7 mouse cellular contexts compared by ENCODE assay signal in the genomic region with DNA sequence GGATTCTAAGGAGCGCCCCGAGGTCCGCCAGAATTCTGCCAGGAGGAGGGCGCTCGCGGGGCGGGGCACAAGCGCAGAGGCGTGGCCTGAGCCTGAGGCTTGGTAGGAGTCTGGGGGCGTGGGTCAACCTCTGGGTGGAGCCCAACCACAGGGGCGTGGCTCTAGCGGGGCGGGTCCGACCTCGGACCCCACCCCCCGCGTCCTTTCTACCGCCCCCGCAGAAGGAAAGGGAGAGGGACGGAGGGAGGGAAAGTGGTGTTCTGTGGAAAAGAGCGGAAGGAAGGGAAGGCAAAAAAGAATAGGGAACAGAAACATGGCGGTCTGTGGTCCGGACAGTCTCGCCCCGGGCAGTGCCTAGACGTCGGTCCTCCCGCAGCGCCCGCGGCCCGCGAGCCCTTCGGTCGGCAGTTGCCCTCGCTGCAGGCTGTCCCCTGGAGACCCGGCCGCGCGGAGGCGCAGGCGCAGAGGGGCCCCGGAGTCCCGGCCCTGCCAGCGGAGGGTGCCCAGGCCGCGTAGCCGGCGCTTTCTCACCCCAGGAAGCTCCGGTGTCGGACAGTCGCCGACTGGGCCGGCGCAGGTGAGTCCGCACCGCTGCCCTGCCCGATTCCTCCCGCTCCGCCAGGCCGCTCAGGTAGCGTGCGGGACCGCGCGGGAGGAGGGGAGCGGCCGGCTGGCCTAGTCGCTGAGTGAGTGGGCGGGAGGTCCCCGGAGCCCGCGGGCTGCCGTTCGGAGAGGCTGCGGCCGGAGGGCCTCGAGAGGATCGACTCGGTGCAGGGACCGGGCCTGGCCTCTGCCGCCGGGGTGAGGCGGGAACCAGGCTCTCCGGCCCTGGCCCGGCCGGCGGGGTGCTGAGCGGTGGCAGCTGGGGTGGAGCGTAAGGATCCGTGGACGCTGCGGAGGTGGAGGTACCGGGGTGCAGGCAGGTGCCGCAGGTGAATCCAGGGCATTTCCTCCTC. TPM values are rescaled to one million over a fixed set of nuclear protein-coding genes. Genes with fewer than 3 reads are reported as not detected.
A peak's percentile ranks its signal among the peaks of the same experiment; 100 is the strongest.
DNase-seq lines count a peak whose midpoint lies in the region; ATAC-seq lines count a peak whose summit lies in the region.

A gene (plus strand): TSS at position 220 of the 956 bp plus-strand sequence.

- peak within 1 kb of the TSS; percentile 98 for H3K4me3 ChIP-seq in embryonic facial prominence, embryonic 10.5 days
- H3K4me3 ChIP-seq in limb, embryonic 10.5 days, result peak within 1 kb of the TSS; percentile 76
- H3K4me3 ChIP-seq in midbrain, embryonic 13.5 days (replicated peaks), result peak within 1 kb of the TSS; percentile 98

- H3K27me3 ChIP-seq in embryonic facial prominence, embryonic 10.5 days (replicated peaks; ENCODE audit: low read depth, poor library complexity, severe bottlenecking), result no peaks in the 10 kb centered on the region
- H3K27me3 ChIP-seq in limb, embryonic 10.5 days (ENCODE audit: low read depth, poor library complexity, severe bottlenecking), result no peaks in the 10 kb centered on the region
- H3K27me3 ChIP-seq in midbrain, embryonic 13.5 days, result no peaks in the 10 kb centered on the region

- peak within 1 kb of the TSS; percentile 95 for H3K9ac ChIP-seq in midbrain, embryonic 13.5 days (replicated peaks)

- peak within 1 kb of the TSS; percentile 88 for H3K4me2 ChIP-seq in midbrain, embryonic 13.5 days (replicated peaks)

- peak within 1 kb of the TSS; percentile 92 for H3K27ac ChIP-seq in embryonic facial prominence, embryonic 10.5 days (replicated peaks)
- H3K27ac ChIP-seq in limb, embryonic 10.5 days, result peak within 1 kb of the TSS; percentile 94
- peak within 1 kb of the TSS; percentile 85 for H3K27ac ChIP-seq in midbrain, embryonic 13.5 days

- H3K9me3 ChIP-seq in embryonic facial prominence, embryonic 10.5 days, result no peaks in the 10 kb centered on the region
- no peaks in the 10 kb centered on the region for H3K9me3 ChIP-seq in limb, embryonic 10.5 days (replicated peaks)
- no peaks in the 10 kb centered on the region for H3K9me3 ChIP-seq in midbrain, embryonic 13.5 days

- DNase-seq in adrenal gland, postnatal 10 days, result peak; percentile 99
- peak; percentile 96 for DNase-seq in embryonic facial prominence, embryonic 10.5 days (ENCODE audit: low spot score)
- peak; percentile 93 for DNase-seq in kidney, adult 11 months
- peak; percentile 95 for DNase-seq in limb, embryonic 10.5 days (ENCODE audit: low spot score)
- DNase-seq in spleen, adult 12 weeks (ENCODE audit: low spot score), result peak; percentile 84

- WGBS in embryonic facial prominence, embryonic 10.5 days, result under 1% methylated on average over 95 of the region's 95 CpGs
- under 1% methylated on average over 95 of the region's 95 CpGs for WGBS in limb, embryonic 10.5 days
- under 1% methylated on average over 60 of the region's 95 CpGs for WGBS in midbrain, embryonic 13.5 days

- H3K36me3 ChIP-seq in embryonic facial prominence, embryonic 10.5 days (replicated peaks), result no peaks in the 10 kb centered on the region
- H3K36me3 ChIP-seq in limb, embryonic 10.5 days, result no peaks in the 10 kb centered on the region
- no peaks in the 10 kb centered on the region for H3K36me3 ChIP-seq in midbrain, embryonic 13.5 days

- H3K4me1 ChIP-seq in embryonic facial prominence, embryonic 10.5 days, result peaks cover 21% of the 10 kb centered on the region
- peaks cover 20% of the 10 kb centered on the region for H3K4me1 ChIP-seq in limb, embryonic 10.5 days
- H3K4me1 ChIP-seq in midbrain, embryonic 13.5 days (replicated peaks), result peaks cover 18% of the 10 kb centered on the region

- peak; percentile 95 for ATAC-seq in granulocyte monocyte progenitor cell, adult 5-6 weeks (replicated peaks; ENCODE audit: poor library complexity, severe bottlenecking)
- ATAC-seq in midbrain, embryonic 13.5 days, result peak; percentile 95

RNA-seq across cellular contexts. Expression of the gene that starts here (rescaled TPM):
- 10 to 100 TPM; 32.7 to 39.9 TPM for total RNA-seq in adrenal gland, postnatal 10 days (2021)
- polyA plus RNA-seq in embryonic facial prominence, embryonic 10.5 days (2016; fragmentation: Nextera tagmentation; extraction: Ambion mirVana), result 6.1 and 6.2 TPM in 2 replicates
- total RNA-seq in granulocyte monocyte progenitor cell, adult 5-6 weeks (2014; fragmentation: Nextera tagmentation), result 14.0 and 34.5 TPM in 2 replicates
- total RNA-seq in granulocyte monocyte progenitor cell, adult 5-6 weeks (2017), result 20.4 and 20.7 TPM in 2 replicates
- 6.2 and 7.1 TPM in 2 replicates for polyA plus RNA-seq in limb, embryonic 10.5 days (2016; fragmentation: Nextera tagmentation; extraction: Ambion mirVana)
- 3.5 and 5.6 TPM in 2 replicates for polyA plus RNA-seq in midbrain, embryonic 13.5 days (2015; fragmentation: Nextera tagmentation; extraction: Ambion mirVana)

Comparison
In these comparisons a context has a peak if more than half of its experiments do, and no peak if none do; other contexts are left out.
1. Peak in every context shown above with its lines: DNase-seq, ATAC-seq, H3K4me3 ChIP-seq and H3K27ac ChIP-seq.